Mouse (Mus musculus): ENCODE results near the gene Rasa4.

GRCm38 (mm10) chr5:136051231-136052085, 32.3 kb upstream of the Rasa4 start:
- no peak for TF ChIP-seq CTCF (IDR thresholded peaks at IDR 0.05 in 2 of 3, conservative IDR thresholded peaks at IDR 0.05 in 1 of 3; ENCODE audit: control insufficient read depth in 1 of 3, insufficient read depth in 1 of 3, low read depth in 2 of 3, low read length in 3 of 3, poor library complexity in 1 of 3, severe bottlenecking in 1 of 3)
- no peak for TF ChIP-seq POLR2A (IDR thresholded peaks at IDR 0.05; ENCODE audit: control insufficient read depth in 1 of 2, insufficient read depth in 1 of 2, low read depth in 1 of 2, low read length in 2 of 2, poor library complexity in 1 of 2)
- TF ChIP-seq JUND (IDR thresholded peaks at IDR 0.05; ENCODE audit: low read depth, low read length) = no peak
- TF ChIP-seq EP300 (IDR thresholded peaks at IDR 0.05; ENCODE audit: low read depth in 1 of 2, low read length in 2 of 2) = no peak
- no peak for TF ChIP-seq POLR2AphosphoS2 (IDR thresholded peaks at IDR 0.05; ENCODE audit: low read length)
- no peak for TF ChIP-seq GATA1 (IDR thresholded peaks at IDR 0.05; ENCODE audit: low read depth, low read length)
- TF ChIP-seq MAX (IDR thresholded peaks at IDR 0.05; ENCODE audit: low read length) = no peak
- no peak for TF ChIP-seq ZC3H11A (IDR thresholded peaks at IDR 0.05; ENCODE audit: low read depth, low read length)
- TF ChIP-seq MXI1 (IDR thresholded peaks at IDR 0.05; ENCODE audit: low read depth, low read length) = no peak
- TF ChIP-seq BHLHE40 (IDR thresholded peaks at IDR 0.05; ENCODE audit: borderline replicate concordance, low read depth, low read length) = no peak
- TF ChIP-seq CHD2 (IDR thresholded peaks at IDR 0.05; ENCODE audit: low read length) = no peak
